Mouse (Mus musculus): Measurements from ENCODE around the gene Nfkbil1.

Nfkbil1 gene

DNA sequence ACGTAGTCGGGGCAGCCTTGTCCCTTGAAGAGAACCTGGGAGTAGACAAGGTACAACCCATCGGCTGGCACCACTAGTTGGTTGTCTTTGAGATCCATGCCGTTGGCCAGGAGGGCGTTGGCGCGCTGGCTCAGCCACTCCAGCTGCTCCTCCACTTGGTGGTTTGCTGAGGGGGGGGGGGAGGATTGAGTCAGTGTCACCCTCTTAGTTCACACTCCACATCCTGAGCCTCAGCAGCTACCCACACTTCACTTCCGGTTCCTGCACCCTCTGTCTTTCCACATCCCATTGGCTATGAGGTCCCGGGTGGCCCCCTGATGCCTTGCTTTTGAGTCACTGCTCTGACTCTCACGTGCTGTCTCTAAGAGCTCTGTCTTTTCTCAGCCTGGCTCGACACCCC, 35.2 kb downstream of the Nfkbil1 start:
- no peak for DNase-seq

DNA sequence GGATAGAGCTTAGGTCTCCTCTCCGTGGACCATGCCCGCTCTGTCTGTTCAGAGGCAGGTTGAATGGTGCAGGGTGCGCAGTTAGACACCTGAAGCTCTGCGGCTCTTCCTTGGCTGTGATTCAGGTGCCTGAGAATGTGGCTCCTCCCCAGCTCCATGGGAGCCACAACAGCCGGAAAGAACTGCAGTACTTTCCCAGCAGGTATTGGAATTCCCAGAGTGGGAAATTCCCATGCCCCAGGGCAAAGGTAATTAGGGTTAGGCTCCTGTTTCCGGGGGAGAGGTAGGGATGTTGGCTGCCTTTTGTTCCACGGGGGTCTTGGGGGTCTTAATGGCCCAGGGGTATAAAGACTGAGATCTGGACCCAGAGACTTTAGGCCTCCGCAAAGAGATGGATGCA, 36.6 kb downstream of the Nfkbil1 start:
- no peak for DNase-seq

DNA sequence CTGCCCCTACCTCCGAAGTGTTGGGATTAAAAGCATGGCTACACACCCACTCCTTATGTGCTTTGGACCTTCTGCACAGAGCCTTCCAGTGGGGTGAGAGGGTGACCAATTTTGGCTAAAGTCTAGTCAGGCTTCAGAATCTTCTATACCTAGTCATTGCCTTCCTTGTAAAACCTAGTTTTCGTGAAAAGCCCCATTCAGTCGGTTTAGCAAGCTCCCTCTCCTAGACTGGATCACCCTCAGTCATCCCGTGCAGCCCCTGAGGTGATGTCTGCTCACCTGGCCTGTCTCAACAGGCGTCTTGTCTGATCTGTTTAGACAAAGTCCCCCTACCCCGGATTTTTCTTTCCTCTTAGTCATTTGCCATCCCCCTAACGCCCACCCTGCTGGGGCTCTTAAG, 37.6 kb downstream of the Nfkbil1 start:
- no peak for DNase-seq

DNA sequence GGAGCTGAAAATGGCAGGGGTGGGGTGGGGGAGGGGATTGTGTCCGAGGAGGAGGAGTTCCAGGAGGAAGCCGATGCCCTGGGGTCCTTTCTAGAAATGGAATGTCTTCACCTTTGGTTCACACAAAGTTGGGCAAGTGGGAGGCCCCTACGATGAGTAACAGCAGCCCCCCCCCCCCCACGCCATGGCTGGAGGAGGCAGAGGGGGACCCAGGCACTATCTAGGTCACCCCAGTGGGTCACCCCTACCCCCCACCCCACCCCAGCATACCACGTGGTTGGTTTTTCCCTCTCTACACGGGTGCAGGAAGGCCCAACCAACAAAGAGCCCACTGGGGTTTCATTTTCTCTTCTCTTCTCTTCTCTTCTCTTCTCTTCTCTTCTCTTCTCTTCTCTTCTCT, 38.5 kb downstream of the Nfkbil1 start:
- DNase-seq, result no peak

DNA sequence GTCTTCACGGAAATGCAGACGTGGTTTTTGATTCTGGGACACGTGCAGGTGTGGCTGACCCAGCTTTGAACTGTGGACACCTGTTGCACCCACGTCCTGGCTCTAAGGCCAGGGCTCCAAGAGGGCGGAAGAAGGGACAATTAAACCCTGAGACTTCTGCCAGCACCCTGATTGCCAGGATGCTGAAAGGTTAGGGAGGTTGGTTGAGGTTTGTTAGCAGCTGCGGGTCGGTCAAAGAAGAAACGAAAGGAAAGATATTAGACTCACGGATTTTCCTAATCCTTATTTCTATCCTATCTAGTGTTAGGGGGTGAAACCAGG, 39.3 kb downstream of the Nfkbil1 start:
- DNase-seq, result no peak

DNA sequence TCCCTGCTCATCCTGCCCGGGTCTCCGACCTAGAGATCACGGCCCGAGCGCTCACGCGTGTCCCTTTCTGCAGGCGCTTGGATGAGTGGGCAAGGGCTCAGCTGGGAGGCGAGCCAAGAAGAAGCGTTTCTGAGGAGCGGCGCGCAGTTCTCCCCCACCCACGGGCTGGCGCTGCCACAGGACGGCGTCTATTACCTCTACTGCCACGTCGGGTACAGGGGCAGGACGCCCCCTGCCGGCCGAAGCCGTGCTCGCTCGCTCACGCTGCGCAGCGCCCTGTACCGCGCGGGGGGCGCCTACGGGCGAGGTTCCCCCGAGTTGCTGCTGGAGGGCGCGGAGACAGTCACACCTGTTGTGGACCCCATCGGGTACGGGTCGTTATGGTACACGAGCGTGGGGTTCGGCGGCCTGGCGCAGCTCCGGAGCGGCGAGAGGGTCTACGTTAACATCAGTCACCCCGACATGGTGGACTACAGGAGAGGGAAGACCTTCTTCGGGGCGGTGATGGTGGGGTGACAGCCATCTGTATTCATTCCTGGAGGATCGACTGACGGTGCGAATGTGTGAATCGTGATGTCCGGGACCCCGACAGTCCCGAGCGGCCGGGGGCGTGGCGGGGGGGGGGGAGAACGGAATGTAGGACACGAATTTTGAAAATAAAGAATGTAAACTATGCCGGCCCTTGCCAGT, 39.8 kb downstream of the Nfkbil1 start:
- no peak for DNase-seq

DNA sequence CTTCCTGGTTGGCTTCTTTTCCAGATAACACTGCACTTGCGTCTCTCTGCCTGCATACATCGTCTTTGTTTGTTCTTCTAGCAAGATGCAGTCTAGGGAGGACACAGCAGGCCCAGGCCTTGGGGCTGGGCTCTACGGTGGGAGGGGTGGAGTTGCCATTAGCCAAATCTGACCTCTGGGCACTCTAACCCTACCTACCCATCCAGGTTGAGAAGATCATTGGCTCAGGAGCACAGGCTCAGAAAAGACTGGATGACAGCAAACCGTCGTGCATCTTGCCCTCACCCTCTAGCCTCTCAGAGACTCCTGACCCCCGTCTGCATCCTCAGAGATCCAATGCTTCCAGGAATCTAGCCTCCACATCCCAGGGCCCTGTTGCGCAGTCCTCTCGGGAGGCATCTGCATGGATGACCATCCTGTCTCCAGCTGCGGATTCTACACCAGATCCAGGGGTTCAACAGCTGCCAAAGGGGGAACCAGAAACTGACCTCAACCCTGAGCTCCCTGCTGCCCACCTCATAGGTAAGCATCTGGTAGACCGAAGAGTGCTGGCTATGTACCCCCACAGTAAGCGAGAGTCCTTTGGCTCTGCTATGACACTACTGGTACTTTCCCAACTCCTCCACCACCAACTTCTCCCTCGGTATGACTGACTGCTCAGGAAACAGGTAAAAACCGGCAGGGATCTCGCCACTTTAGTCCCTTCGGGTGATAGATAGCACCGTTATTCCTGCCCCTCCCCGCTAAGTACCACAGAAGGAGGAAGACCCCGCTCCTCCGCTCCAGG, 40.6 kb downstream of the Nfkbil1 start:
- no peak for DNase-seq

DNA sequence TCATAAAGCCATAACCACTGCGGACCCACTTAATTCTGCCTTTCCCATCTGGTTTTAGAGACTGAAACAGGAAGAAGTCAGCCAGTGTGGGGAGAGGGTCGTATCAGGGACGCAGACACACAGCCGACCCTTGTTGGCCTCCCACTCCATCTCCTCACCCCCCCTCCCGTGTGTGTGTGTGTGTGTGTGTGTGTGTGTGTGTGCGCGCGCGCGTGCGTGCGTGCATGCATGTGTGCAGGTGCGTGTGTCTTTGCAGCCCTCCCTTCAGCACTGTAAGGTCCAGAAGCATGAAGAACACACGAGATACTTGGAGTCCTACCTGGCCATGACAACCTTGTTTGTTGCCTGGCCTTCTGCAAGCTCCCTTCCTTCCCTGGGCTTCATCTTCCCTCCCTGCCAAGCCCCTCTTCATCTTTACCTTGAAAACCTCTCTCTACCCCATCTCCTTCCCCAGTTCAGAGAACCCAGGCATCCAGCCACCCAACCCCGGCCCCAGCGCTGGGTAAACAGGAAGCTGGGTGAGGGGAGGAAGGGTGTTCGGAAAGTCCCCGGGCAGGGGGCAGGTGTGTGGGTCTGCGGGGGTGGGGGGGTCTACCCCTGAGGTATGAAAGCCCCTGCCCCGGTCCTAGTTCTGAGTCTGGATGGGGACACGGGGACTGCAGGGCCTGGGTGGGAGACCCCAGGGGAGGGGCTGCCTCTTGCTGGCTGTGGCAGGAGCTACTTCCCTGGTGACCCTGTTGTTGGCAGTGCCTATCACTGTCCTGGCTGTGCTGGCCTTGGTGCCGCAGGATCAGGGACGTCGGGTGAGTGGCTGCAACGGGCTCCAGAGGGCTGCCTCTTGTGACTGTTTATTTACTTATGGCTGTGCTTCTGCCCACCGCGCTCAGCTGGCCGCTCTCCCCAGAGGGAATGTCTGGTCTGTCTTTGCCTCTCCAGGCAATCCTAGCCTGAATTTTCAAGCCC, 41.4 kb downstream of the Nfkbil1 start, which contains the start of gene Ltb:
Gene Ltb, plus strand, starts transcription at position 559 of the 963 bp plus-strand sequence.
- no peak for DNase-seq

DNA sequence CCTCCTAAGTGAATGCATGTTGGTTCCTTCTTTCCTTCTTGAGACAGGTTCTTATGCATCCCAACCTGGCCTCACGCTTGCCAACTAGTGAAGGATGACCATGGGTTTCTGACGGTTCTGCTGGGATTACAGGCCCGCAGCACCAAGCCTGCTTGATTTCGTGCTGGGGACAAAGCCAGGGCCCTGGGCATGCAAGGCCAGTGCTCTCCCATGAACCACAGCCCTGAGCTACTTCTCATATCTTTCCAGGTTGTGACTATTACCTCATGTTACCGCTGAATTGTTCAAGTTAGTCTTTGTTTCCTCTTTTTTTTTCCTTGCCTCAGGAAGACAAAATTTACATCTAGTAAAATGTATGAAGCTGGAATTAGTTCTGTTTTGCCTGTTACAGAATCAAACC, 42.7 kb downstream of the Nfkbil1 start:
- DNase-seq, result no peak

DNA sequence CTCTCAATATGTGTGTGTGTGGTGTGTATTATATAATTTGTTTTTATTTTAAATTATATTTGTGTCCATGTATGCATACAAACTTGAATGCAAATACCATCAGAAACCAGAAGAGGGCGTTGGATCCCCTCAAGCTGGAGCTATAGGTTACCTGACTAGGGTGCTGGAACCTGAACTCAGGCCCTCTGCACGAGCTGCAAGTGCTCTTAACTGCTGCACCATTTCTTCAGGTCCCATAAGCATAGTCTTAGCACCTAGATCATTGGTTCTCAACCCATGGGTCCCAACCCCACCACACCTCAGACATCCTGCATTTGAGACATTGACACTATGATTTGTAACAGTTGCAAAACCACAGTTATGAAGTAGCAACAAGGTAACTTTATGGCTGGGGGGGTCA, 43.9 kb downstream of the Nfkbil1 start:
- DNase-seq, result no peak

DNA sequence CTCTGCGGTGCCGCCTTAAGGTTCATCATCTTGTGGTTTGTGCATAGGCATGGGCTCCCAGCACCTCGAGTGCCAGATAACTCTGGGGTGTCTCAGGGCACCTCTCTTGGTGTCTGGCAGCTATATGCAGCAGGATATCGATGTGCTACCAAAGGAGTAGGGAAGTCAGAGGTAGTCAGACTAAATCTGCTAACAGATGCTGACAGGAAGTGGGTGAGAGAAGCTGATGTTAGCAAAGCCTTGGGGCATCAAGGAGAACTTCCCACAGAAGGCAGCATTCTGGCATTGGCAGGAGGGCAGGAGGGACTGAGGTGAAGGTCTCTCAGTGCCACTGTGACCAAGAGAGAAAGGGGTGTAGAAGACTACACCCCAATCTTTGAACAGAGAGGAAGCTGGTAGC, 45.5 kb downstream of the Nfkbil1 start:
- DNase-seq, result no peak

DNA sequence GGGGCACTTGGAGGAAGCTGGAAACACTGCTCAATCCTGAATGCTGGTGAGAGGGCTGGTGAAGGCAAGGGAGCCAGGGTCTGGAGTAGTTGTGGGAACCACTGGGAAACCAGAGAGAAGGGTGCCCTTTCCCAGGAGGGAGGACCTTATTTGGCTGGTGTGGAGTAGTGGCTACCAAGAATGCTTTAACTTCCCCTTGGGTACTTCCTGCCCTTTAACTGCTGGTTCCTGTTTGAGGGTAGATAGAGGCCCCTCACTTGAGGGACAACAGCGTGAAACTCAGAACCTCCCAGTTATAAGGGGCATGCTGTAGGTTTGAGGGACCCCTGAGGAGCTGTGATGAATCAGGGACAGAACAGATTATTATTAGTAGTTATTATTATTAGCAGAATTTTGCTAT, 46.4 kb downstream of the Nfkbil1 start:
- no peak for DNase-seq

DNA sequence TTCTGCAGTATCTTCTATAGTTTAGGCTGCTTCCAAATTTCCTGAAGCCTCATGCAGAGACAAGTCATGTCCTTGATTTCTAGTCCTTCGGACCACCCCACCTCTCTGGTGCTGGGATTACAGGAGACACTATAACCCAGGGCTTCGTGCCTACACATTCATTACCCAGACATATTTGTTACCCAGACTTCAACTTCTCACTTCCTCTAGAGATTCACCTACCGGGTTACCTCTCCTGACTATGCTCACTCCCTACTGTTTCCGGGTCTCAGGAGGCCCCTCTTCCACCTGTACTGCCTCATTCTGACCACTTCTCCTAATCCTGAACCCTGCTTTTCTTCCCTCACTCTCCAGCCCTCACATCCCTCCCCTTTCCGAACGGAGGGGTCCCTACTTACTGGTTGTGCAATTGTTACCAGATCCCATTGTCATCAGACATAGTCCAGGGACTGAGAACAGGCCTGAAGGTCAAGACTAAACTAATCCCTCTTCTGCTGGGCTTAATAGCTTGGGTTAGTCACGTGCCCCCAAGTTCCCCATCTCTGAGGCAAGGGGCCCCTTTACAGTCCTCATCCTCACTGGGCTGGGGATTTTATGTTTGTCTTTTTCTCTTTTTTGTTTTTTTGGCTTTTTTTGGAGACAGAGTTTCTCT, 47.5 kb downstream of the Nfkbil1 start, which contains the start of gene Lst1:
Gene Lst1, minus strand, starts transcription at position 481 of the 652 bp plus-strand sequence.
- no peak for DNase-seq

DNA sequence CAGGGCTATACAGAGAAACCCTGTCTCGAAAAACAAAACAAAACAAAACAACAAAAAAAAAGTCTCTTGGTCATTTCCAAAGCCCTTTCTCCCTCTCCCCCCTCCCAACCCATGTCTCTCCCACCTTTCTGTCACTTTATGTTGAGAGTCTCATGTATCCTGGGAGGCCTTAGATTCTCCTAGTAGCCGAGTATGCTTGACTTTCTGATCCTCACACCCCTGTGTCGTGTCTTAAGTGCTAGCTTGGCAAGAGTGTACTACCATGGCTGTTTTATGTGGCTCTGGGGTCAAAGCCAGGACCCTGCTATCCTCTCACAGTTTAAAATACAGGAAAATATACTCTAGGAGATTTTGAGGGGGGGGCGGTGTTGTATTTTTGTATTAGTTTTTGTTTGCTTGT, 48.2 kb downstream of the Nfkbil1 start:
- no peak for DNase-seq

DNA sequence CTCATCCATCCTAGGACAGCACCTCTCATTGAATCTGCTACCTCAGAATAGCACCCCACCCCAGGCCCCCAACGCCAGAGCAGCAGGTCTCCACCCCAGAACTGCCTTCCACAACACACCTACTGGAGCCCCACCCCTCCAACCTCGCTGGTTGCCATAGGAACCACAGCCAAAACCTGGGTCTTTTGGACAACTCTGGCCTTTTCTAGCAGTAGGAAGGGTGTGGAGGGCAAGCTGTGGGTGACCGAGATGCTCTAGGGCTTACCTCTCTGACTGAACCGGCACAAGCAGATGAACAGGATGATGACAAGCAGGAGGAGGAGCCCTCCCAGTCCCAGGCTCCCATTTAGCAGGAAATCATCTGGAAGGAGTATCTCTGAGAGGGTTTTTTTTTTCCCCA, 48.9 kb downstream of the Nfkbil1 start:
- no peak for DNase-seq

DNA sequence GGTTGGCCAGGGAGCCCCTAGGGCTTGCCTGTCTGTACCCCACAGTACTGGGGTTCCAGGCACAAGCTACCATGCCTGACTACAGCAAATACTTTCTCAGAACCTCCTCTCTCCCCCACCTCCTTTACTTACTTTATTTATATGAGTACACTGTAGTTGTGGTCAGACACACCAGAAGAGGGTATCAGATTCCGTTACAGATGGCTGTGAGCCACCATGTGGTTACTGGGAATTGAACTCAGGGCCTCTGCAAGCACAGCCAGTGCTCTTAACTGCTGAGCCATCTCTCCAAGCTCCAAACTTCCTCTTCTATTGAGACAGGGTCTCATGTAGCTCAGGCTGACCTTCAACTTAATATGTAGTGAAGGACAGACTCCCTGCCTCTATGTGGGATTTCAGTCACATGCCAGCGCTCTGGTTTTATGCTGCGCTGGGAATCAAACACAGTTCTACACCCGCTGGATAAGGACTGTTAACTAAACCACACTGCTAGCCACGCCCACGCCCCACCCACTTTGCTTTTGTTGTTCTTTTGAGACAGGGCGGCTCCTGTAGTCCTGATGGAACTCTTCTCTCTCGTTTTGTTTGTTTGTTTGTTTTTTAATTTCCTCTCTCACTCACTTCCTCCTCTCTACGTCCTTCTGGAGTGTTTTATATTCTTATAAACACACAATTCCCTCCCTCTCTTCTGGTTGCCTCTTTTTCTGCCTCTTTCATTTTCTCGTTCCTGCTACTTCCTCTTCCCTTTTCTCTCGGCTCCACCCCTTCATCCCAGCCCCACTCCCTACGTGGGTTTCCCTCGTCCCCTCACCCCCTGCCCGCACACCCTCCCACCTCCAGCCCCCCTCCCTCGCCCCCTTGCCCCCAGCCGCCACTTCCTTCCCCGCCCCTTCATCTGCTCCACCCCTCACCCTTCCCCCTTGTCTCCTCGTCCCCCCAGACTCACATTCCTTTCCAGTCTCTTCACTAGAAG, 49.7 kb downstream of the Nfkbil1 start:
- DNase-seq, result no peak

DNA sequence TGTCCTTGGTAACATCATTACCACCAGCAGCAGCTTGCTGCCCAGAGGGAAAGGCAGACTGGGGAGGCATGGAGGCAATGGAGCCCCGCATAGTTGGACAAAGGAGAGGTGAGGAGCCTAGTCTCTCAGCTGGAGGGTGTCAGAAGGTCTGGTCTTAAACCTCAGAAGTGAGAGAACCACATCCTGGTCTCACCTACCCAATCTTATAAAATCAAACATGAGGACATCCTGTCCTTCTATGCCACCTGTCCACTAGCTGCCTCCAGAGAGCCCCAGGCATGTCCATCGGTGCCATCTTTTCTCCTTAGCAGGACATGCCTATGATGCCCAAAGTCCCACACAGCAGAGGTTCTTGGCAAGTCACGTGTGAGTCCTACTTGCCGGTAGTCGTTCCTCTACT, 55.5 kb downstream of the Nfkbil1 start:
- DNase-seq, result no peak

DNA sequence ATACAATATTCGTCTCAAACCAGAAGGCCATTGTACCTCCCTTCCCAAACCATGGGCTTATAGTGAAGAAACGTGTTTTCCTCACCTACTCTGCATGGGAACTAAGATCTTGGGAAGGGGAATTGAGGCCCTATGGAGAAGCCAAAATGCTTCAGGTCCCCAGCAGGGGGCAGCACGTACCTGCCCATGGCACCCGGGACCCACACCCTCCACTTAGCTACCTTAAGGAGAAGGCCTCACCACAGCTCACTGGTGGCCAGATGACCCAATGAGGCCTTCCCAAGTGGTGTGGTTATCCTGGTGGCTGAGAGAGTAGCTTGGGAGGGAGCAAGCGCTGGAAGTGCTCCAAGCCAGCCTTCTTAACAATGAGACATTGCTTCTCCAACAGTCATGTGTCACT, 57.1 kb downstream of the Nfkbil1 start:
- DNase-seq, result no peak

DNA sequence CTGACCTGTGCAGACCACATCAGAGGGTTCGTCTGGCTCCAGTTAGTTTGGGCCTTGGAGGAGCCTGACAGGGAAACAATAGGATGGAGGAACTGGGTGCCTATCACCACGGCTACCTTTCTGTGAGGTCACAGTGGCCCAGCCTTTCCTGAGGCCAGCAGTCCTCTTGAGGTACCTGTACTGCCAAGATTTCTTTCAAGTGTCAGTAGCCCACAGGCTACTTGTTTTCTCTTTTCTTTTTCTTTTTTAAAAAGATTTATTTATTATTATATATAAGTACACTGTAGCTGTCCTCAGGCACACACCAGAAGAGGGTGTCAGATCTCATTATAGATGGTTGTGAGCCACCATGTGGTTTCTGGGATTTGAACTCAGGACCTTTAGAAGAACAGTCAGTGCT, 59.6 kb downstream of the Nfkbil1 start, which contains the start of gene Aif1:
Gene Aif1, minus strand, starts transcription at position 101 of the 400 bp plus-strand sequence.
- no peak for DNase-seq

DNA sequence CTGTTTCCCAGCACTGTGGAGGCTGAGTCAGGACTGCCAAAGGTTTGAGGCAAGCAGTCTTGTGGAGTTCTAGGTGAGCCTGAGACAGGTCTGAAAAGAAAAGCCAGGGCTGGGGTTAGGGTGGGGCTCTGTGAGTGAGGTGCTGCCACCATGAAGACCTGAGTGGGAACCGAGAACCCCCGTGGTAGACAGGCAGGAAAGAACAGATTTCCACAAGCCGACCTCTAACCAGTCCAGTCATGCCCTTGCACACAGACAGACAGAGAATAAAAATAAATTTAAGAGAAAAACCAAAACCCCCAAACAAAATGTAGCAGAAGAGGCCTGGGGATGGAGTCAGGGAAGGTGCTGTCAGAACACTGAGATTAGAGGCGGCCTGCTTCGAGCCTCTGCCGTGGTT, 60.2 kb downstream of the Nfkbil1 start:
- DNase-seq, result no peak

DNA sequence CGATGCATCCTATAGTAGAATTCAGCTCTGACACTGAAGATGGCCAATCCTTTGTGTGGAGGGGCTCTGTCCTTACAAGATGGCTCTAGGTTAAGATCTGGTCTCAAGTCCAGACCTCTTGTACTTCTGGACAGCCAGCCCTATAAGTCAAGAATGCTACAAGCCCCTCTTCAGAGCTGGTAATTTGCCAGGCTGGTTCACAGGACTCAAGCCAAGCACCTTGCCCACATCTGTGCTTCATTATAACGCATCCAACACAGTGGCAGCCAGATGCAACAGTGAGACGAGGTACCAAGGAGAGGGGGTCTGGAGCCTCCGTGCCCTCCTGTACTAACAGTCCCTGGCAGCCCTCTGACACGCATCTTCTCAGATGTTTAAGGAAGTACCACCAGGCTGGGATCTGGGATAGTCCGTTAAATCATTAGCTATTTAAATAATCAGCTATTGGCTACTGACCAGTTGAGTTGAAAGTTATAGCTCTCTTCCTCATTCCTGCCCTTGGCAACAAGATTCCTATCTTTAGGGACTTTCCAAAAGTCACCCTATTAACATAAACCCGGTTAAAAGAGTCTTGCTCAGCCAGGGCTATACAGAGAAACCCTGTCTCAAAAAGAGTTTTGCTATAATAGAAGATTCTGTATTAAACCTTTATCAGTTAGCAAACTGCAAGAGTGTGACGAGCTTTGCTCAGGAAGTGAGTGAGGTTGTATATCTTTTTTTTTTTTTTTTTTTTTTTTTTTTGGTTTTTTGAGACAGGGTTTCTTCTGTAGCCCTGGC, 61.2 kb downstream of the Nfkbil1 start:
- no peak for DNase-seq

Data from cerebellum, adult 9-10 months (tissue).